Mouse (Mus musculus): ENCODE data around the gene Tcf7. TPM values are rescaled to one million over a fixed set of nuclear protein-coding genes. Genes with fewer than 3 reads are reported as not detected.

Gene Tcf7
- polyA plus RNA-seq (2014; fragmentation: Nextera tagmentation; extraction: Ambion mirVana), result 9.2 and 9.8 TPM in 2 replicates

DNA sequence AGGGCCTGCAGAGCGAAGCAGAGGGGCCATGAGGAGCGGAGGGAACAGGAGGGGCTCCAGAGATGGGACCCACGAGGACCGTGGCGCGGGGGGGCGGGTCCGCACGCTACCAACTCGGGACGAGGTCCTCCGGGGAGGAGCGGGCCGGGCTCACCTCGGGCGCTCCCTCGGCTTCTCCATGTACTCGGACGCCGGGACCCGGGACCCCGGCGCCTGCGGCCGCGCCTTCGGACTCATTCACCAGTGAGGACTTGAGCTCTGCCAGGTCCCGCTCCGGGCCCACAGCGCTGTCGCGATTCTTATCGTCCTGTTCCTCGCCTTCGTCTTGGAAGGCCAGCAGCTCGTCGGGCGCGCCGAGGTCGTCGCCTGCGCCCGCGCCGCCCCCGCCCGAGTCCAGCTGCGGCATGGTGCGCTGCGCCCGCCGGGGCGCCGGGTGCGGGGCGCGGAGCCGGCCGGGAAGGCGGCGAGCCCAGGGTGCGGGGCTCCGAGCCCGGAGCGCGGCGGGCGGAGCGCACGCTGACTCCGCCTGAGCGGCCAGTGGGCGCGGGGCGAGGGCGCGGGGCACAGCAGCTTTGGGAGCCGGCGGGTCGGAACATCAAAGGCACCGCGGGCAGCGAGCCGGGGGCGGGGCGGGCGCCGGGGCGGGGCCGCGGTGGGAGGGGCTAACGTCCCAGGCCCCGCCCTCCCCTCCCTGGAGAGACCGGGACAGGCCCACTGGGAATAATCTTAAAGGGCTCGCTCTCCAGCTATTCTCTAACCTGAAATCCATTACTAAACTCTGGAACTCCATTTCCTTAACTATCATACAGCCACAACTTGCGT is at the start of gene Tcf7:
Gene Tcf7 (minus strand): TSS at position 241 of the 822 bp plus-strand sequence.
- Histone ChIP-seq H3K36me3 (replicated peaks; ENCODE audit: control insufficient read depth, insufficient read depth, low read depth, low read length) (no peaks in the 10 kb centered on the region), H3K9me3 (replicated peaks; ENCODE audit: control insufficient read depth, low read length) (no peaks in the 10 kb centered on the region), H3K4me1 (ENCODE audit: control insufficient read depth, insufficient read depth, low read length) (peaks cover 13% of the 10 kb centered on the region), H3K4me3 (ENCODE audit: low read depth, low read length) (peak within 1 kb of the TSS; percentile 64), H3K9ac (replicated peaks; ENCODE audit: low read length) (peak within 1 kb of the TSS; percentile 67), H3K4me2 (ENCODE audit: low read depth, low read length) (peak within 1 kb of the TSS; percentile 98), H3K27ac (replicated peaks; ENCODE audit: low read depth, low read length) (no peak within 1 kb of the TSS; the same call in 1 of the 2 replicates), H3K27me3 (ENCODE audit: control insufficient read depth, insufficient read depth, low read length) (peaks cover 21% of the 10 kb centered on the region)
- DNase-seq (ENCODE audit: low spot score) (peak; percentile 78), ATAC-seq (replicated peaks; ENCODE audit: insufficient number of reproducible peaks, low FRiP score, low TSS enrichment, low read depth) (peak; percentile 48; the same call in 1 of the 2 replicates)
- WGBS, result under 1% methylated on average over 72 of the region's 97 CpGs

DNA sequence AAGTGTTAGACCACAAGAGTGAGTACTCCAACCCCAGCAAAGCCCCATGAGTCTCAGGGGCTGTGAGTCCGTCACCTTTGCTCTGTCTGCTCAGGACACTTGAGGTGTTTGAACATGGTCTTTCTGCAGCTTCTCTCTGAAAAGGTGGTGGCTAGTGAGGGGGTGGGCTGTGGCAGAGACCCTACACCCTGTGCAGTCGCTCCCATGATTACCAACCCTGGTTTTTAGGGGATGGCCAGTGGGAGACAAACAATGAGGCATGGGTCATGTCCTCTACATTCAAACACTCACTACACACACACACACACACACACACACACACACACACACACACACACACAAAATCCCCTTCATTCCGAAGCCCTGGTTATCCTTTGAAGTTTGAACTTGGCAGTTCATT is 44.5 kb upstream of the Tcf7 start:
- Histone ChIP-seq H3K27ac (replicated peaks; ENCODE audit: low read depth, low read length) (no peak overlapping the region), H3K4me3 (ENCODE audit: low read depth, low read length) (no peak overlapping the region), H3K9me3 (replicated peaks; ENCODE audit: control insufficient read depth, low read length) (no peaks in the 10 kb centered on the region), H3K4me1 (ENCODE audit: control insufficient read depth, insufficient read depth, low read length) (no peaks in the 10 kb centered on the region), H3K4me2 (ENCODE audit: low read depth, low read length) (no peak overlapping the region), H3K36me3 (replicated peaks; ENCODE audit: control insufficient read depth, insufficient read depth, low read depth, low read length) (no peaks in the 10 kb centered on the region), H3K9ac (replicated peaks; ENCODE audit: low read length) (no peak overlapping the region), H3K27me3 (ENCODE audit: control insufficient read depth, insufficient read depth, low read length) (no peaks in the 10 kb centered on the region; the same call in 1 of the 2 replicates)
- DNase-seq (ENCODE audit: low spot score) (no peak), ATAC-seq (replicated peaks; ENCODE audit: insufficient number of reproducible peaks, low FRiP score, low TSS enrichment, low read depth) (no peak)
- WGBS, result 70% methylated on average over 3 of the region's 3 CpGs

DNA sequence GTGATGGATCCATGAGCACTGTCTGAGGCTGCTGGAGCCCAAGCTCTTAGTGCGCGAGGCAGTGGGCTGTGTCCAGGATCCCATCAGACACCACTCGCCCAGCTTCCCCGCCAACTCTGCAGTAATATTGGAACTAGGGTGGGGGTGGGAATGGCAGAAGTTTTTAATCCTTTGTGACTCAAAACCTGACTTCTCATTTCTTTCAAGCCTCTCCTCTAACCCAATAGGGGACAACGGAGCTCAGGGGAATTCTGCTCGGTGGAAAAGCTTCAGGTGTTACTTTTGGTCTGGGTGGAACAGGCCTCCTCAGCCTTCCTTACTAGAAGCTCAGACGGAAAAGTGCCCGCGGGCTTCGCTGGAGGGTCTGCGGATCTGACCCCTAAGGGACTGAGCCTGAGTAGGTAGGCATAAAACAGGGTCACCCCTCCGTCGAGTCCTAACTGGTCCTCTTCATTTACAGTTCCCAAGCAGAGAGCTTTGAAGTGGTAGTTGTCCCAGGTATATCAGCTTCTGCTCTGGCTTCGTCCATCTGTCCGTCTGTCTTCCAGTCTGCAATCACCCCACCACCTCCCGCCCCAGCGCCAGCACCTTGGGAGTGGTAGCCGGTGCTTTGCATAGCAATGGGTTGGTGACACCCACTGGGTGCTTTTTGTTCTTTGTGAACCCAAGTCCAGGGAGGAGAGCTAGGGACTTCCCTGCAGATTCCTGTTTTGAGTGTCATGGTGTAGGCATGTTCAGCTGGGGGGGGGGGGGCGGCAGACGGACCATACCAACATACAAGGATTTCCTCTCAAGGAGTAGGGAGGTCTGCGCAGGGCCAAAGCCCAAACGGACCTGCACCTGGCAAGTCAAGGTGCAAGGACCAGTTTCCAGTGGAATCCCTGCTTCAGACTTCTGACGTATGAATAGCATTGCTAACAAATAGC is 41.9 kb upstream of the Tcf7 start:
- 54% methylated on average over 22 of the region's 23 CpGs for WGBS
- Histone ChIP-seq H3K4me3 (ENCODE audit: low read depth, low read length) (no peak overlapping the region), H3K27ac (replicated peaks; ENCODE audit: low read depth, low read length) (no peak overlapping the region), H3K36me3 (replicated peaks; ENCODE audit: control insufficient read depth, insufficient read depth, low read depth, low read length) (no peaks in the 10 kb centered on the region), H3K4me1 (ENCODE audit: control insufficient read depth, insufficient read depth, low read length) (no peaks in the 10 kb centered on the region), H3K4me2 (ENCODE audit: low read depth, low read length) (no peak overlapping the region), H3K27me3 (ENCODE audit: control insufficient read depth, insufficient read depth, low read length) (no peaks in the 10 kb centered on the region; the same call in 1 of the 2 replicates), H3K9me3 (replicated peaks; ENCODE audit: control insufficient read depth, low read length) (no peaks in the 10 kb centered on the region), H3K9ac (replicated peaks; ENCODE audit: low read length) (no peak overlapping the region)
- DNase-seq (ENCODE audit: low spot score) (no peak), ATAC-seq (replicated peaks; ENCODE audit: insufficient number of reproducible peaks, low FRiP score, low TSS enrichment, low read depth) (no peak)

DNA sequence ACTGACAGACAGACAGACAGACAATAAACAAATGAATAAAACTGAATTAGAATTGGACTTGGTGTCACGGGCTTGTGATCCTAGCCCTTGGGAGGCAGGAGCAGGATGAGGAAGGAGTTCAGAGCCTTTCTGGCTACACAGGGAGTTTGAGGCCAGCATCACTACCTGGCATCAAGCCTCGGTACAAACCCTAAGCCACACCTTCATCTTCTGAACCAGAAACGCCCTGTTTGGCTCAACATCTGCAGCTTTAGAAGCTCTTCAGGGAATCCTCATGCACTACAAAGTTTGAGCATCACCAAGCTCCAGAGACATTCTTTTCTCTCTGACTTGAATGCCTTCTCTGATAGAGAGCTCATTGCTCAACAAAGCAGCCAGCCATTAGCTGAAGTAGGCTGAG is 38.7 kb upstream of the Tcf7 start:
- Histone ChIP-seq H3K9ac (replicated peaks; ENCODE audit: low read length) (no peak overlapping the region), H3K4me3 (ENCODE audit: low read depth, low read length) (no peak overlapping the region), H3K36me3 (replicated peaks; ENCODE audit: control insufficient read depth, insufficient read depth, low read depth, low read length) (no peaks in the 10 kb centered on the region), H3K27ac (replicated peaks; ENCODE audit: low read depth, low read length) (no peak overlapping the region), H3K4me1 (ENCODE audit: control insufficient read depth, insufficient read depth, low read length) (no peaks in the 10 kb centered on the region), H3K4me2 (ENCODE audit: low read depth, low read length) (no peak overlapping the region), H3K27me3 (ENCODE audit: control insufficient read depth, insufficient read depth, low read length) (no peaks in the 10 kb centered on the region; the same call in 1 of the 2 replicates), H3K9me3 (replicated peaks; ENCODE audit: control insufficient read depth, low read length) (no peaks in the 10 kb centered on the region)
- WGBS, result 72% methylated on average over 3 of the region's 3 CpGs
- ATAC-seq (replicated peaks; ENCODE audit: insufficient number of reproducible peaks, low FRiP score, low TSS enrichment, low read depth) (no peak), DNase-seq (ENCODE audit: low spot score) (no peak)

DNA sequence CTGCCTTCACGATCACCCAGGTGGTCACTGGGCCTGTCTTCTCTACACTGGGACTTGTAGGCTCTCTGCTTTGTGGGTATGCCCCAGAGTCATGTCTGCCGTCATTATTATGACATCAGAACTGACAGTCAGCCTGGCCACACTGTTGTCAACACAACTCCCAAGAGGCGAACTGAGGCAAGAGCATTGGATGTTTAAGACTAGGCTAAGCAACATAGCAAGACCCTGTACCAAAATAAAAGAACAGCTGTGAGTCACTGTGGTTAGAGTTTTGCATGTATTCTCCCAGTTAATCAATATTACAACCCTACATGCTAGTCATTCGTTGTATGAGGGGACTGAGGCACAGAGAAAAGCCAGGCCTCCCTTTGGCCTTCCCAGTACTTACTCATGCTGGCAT is 37.7 kb upstream of the Tcf7 start:
- Histone ChIP-seq H3K27ac (replicated peaks; ENCODE audit: low read depth, low read length) (no peak overlapping the region), H3K4me1 (ENCODE audit: control insufficient read depth, insufficient read depth, low read length) (no peaks in the 10 kb centered on the region), H3K36me3 (replicated peaks; ENCODE audit: control insufficient read depth, insufficient read depth, low read depth, low read length) (no peaks in the 10 kb centered on the region), H3K4me2 (ENCODE audit: low read depth, low read length) (no peak overlapping the region), H3K9me3 (replicated peaks; ENCODE audit: control insufficient read depth, low read length) (no peaks in the 10 kb centered on the region), H3K27me3 (ENCODE audit: control insufficient read depth, insufficient read depth, low read length) (no peaks in the 10 kb centered on the region; the same call in 1 of the 2 replicates), H3K4me3 (ENCODE audit: low read depth, low read length) (no peak overlapping the region), H3K9ac (replicated peaks; ENCODE audit: low read length) (no peak overlapping the region)
- DNase-seq (ENCODE audit: low spot score), result no peak
- no peak for ATAC-seq (replicated peaks; ENCODE audit: insufficient number of reproducible peaks, low FRiP score, low TSS enrichment, low read depth)
- 81% methylated on average over 4 of the region's 4 CpGs for WGBS

DNA sequence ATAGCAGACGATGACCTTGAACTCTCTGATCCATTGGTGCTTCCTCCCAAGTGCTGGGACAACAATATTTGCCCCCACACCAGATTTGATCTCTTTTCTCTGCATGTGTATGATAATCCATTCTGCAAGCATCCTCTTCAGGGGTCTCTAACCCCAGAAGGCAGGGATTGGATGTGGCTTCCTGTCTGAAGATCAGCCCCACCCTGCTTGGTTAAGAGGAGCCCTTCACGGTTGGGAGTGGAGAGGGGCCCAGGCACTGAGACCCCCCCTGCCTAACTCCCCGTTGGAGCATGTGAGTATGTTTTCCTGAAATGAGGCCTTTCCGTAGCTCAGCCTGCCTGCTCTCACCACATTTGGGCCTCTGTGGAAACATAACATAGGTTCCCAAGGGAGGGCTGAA is 36.9 kb upstream of the Tcf7 start:
- H3K27ac ChIP-seq (replicated peaks; ENCODE audit: low read depth, low read length), result no peak overlapping the region
- peaks cover 1% of the 10 kb centered on the region; the same call in 1 of the 2 replicates for H3K4me1 ChIP-seq (ENCODE audit: control insufficient read depth, insufficient read depth, low read length)
- ATAC-seq (replicated peaks; ENCODE audit: insufficient number of reproducible peaks, low FRiP score, low TSS enrichment, low read depth), result no peak
- 64% methylated on average over 4 of the region's 4 CpGs for WGBS
- H3K9me3 ChIP-seq (replicated peaks; ENCODE audit: control insufficient read depth, low read length), result no peaks in the 10 kb centered on the region
- H3K36me3 ChIP-seq (replicated peaks; ENCODE audit: control insufficient read depth, insufficient read depth, low read depth, low read length), result no peaks in the 10 kb centered on the region
- DNase-seq (ENCODE audit: low spot score), result no peak
- H3K4me2 ChIP-seq (ENCODE audit: low read depth, low read length), result no peak overlapping the region
- H3K27me3 ChIP-seq (ENCODE audit: control insufficient read depth, insufficient read depth, low read length), result no peaks in the 10 kb centered on the region
- no peak overlapping the region for H3K9ac ChIP-seq (replicated peaks; ENCODE audit: low read length)
- H3K4me3 ChIP-seq (ENCODE audit: low read depth, low read length), result no peak overlapping the region

DNA sequence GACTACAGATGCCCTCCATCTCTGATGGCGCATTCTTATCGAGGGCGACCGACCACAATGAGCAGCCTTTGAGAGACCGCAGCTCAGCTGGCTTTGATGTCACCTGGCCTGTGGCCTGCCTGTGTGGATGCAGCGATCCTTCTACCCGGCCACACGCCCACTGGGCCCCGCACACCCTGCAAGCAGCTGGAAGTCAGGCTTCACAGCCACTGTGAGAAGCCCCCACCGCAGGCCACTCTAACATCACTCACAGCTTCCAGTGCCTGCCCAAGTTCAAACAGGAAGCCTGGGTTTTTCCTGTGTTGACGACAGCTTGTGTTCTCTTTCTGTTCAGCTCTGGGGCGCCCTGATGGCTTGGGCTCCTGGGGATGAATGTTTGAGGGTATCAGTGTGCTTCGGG is 35.6 kb upstream of the Tcf7 start:
- WGBS, result 74% methylated on average over 13 of the region's 13 CpGs

More for the DNA sequence above, 35.6 kb upstream of the Tcf7 start:
- ATAC-seq (replicated peaks; ENCODE audit: insufficient number of reproducible peaks, low FRiP score, low TSS enrichment, low read depth) (no peak), DNase-seq (ENCODE audit: low spot score) (no peak)
- H3K4me2 ChIP-seq (ENCODE audit: low read depth, low read length), result no peak overlapping the region
- H3K36me3 ChIP-seq (replicated peaks; ENCODE audit: control insufficient read depth, insufficient read depth, low read depth, low read length), result no peaks in the 10 kb centered on the region
- no peaks in the 10 kb centered on the region for H3K27me3 ChIP-seq (ENCODE audit: control insufficient read depth, insufficient read depth, low read length)
- H3K27ac ChIP-seq (replicated peaks; ENCODE audit: low read depth, low read length), result no peak overlapping the region
- no peaks in the 10 kb centered on the region for H3K9me3 ChIP-seq (replicated peaks; ENCODE audit: control insufficient read depth, low read length)
- peaks cover 3% of the 10 kb centered on the region; the same call in 1 of the 2 replicates for H3K4me1 ChIP-seq (ENCODE audit: control insufficient read depth, insufficient read depth, low read length)
- H3K4me3 ChIP-seq (ENCODE audit: low read depth, low read length), result no peak overlapping the region
- H3K9ac ChIP-seq (replicated peaks; ENCODE audit: low read length), result no peak overlapping the region
